Mouse (Mus musculus) spleen, postnatal 14 days (tissue): Measurements from ENCODE around the gene Arl13b.

Experiments
- DNase-seq, 2 experiments: peaks; one replicate each; pipeline ENCODE4 v3.0.0; 2021 to 2022; ENCODE audit warnings: low spot score in 2 of 2

Gene Arl13b

GRCm38 (mm10) chr16:62846498-62847312 lies at the start of gene Arl13b:
Arl13b (minus strand) TSS chr16:62847040.
- DNase-seq: peak; percentile 68 to 80

GRCm38 (mm10) chr16:62895824-62896223 lies 49.0 kb upstream of the Arl13b start:
- DNase-seq: no peak

DNA sequence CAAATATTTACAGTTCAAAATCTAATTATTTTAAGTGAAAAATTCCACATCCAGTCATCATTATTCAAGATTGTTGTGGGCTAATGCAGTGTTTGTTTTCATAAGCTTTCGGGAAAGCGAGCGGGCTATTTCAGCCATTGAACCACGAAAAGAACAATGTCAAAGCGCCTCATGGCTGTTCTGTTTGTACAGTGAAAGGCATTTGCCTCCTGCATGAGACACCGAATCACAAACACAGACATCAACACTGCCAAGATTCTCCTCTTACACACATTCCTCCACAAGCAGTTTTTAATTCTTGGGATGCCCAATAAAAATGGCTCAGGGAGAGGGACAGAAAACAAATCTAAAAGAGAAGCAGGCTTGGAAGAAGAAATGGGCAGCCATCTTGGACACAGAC lies 27.2 kb upstream of the Arl13b start:
- no peak for DNase-seq

DNA sequence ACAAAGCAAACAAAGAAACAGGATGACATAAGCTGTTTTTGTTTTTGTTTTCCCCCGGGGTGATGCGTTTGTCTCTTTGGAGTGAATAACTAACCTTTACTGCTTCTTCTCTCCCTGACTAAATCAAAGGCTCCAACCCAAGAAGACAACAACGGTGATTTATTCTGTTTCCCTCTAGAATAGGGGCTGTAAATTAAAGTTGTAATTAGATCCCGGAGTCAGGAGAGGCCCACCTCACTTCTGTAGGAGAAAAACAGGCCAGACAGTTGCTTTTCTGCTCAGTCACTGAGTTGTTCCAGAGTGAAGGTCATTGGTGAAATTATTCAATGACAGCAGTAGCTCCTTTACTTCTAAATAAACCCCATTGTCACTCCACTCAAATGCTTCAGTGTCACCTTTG lies 26.3 kb upstream of the Arl13b start:
- DNase-seq: no peak

DNA sequence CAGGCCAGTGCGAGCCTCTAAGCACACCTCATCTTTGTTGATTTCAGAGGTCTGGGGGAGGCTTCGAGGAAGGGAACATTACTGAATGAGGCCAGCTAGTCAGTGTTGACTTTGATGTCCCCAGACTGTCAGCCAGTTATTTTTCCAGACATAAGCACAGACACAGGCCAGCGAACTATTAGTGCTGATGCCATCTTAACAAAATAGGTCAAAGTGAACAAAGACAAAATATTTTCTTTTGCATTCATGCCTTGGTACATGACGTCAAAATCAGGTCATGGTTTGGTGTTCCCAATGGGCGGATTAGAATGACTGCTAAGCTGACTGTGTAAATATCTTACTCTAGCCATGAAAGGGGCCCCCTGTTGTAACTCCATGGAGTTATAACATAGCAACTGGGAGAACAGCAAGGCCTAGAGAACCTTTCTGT lies 25.9 kb upstream of the Arl13b start:
- no peak for DNase-seq

GRCm38 (mm10) chr16:62861455-62861854 lies 14.6 kb upstream of the Arl13b start:
- DNase-seq: no peak

DNA sequence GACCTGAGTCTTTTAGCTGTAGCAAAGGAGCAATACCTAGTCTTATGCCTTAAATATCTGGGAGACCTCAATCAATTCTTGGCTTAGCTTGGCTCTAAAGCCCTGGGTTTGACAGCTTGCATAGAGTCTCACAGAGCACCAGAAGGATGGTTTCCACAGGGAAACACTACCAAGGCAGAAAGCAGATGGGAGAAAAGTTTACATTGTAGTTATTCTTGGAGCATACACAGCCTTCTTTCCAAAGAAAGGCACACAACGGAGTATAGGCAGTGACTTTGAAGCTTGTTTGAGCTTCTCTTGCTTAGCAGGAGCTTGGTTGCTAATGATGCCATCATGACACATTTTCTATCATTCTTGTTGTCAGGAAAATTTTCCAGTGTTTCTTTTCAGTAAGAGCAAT lies 13.3 kb upstream of the Arl13b start:
- no peak for DNase-seq

- DNase-seq: no peak
These were observed 11.2 kb upstream of the Arl13b start for GRCm38 (mm10) chr16:62858018-62858417.

DNA sequence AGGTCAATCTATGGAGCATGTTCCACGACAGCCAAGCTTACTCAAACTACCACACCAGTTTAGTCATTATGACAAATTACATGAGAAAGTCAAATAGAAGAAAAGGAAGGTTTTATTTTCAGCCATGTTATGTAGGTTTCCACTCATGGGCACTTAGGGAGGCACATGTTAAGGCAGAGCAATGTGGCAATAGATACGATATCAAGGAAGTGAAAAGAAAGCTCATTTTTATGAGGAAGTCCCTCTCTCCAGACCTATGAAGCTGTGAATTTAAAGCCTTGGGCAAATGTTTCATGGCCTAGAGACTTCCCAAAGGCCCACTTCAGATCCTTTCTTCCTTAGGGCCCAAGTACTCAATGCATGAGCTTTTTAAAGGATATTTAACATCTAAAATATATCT lies 10.7 kb upstream of the Arl13b start:
- DNase-seq: no peak

- DNase-seq: no peak
These were observed 9.4 kb upstream of the Arl13b start for GRCm38 (mm10) chr16:62856273-62856672.

DNA sequence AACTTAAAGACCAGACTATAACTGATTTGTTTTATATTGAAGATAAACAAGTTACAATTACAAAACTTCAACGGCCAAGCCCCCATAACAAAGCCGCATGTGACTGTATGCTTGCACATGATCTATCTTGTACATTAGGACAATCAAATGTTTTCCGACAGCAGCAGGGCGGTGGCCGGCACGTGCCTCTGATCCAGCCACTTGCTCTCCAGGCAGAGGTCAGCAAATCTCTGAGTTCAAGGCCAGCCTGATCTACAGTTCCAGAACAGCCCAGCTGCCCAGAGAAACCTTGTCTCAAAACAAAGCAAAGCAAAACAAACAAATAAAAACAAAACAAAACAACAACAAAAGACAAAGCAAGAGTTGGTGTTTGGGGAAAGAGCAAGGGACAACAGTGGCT lies 8.5 kb upstream of the Arl13b start:
- no peak for DNase-seq

DNA sequence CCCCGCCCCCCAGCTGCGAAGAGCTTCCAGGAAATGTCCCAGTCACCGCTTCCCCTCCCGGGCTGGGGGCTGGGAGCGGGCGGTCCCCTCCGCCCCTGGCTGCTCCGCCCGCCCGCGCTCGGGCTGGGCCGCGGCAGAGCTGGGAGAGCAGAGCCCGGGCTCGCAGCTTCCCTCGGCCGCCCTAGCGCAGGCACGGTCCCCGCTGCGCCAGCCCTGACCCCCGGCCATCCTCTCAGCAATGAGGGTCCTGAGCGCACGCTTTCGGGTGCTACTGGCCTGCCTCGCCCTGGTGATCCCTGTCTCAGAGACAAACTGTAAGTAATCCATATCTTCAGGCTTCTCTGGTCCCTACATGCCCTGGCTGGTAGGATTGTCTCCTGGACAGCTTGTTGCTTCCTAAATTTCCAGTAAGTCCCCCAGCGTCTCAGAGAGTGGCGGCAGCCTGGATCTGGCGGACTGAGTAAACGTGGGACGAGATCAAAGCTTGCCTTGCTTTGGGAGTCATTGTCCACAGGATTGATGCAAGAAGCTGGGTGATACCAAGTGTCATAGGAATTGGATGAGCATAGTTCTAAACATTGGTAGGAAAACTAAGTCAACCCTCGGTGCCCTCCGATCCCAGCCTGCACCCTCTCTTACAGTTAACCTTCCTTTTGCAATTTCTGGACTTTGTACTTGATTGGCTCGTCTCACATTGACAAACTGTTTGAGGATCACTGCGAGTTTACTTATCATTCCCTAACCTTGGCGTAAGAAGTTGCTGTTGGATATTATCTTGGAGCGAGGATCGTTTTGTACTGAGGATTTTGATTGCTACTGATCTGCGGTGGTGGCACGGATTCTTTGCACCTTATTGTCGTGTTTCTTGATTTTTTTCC lies 7.6 kb upstream of the Arl13b start, which contains the start of gene Pros1:
Pros1 (plus strand) TSS at position 117 of the 878 bp plus-strand sequence.
- DNase-seq: peak; percentile 3 to 7

GRCm38 (mm10) chr16:62853611-62854126 lies 6.8 kb upstream of the Arl13b start:
- DNase-seq: no peak

DNA sequence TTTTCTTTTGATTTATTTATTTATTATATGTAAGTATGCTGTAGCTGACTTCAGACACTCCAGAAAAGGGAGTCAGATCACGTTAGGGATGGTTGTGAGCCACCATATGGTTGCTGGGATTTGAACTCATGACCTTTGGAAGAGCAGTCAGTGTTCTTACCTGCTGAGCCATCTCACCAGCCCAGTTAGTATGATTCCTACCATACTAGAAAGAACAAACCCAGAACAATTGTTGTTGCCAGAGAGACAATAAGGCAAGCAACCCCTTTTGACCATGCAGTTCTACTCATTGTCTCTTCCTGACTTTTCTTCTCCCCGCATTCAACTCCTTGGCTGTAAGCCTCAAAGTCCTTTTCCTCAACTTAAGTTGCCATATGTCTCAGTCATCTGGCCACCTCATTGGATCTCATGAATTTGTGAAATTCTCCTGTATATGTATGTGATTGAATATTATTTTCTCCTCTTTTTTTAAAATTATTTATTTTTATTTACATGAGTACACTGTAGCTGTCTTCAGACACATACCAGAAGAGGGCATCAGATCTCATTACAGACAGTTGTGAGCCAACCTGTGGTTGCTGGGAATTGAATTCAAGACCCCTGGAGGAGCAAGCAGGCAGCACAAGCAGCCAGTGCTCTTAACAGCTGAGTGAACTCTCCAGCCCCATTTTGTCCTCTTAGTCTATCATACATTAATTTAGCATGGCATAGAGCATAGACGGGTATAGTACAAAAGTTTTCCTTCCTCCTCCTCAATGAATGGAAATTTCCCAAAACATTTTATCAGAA lies 5.8 kb upstream of the Arl13b start:
- DNase-seq: no peak

DNA sequence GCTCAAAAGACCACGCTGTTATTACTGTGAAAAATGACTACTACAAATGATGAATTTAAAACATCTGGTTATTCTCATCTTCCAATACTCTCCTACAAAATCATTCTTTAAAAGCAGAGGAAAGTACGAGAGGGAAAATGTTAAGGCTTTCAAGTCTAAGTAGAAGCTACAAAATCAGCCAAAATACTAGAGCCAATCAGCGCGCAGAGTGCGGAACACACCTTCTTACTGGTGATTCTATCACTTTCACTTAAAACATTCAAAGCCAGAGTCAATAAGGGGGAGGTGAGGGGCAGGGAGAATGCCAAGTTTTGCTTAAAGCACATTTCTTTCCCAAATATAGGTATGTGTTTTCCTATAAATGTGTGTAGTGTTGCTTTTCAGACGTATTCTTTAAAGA lies 1.5 kb downstream of the Arl13b start:
- DNase-seq: no peak

DNA sequence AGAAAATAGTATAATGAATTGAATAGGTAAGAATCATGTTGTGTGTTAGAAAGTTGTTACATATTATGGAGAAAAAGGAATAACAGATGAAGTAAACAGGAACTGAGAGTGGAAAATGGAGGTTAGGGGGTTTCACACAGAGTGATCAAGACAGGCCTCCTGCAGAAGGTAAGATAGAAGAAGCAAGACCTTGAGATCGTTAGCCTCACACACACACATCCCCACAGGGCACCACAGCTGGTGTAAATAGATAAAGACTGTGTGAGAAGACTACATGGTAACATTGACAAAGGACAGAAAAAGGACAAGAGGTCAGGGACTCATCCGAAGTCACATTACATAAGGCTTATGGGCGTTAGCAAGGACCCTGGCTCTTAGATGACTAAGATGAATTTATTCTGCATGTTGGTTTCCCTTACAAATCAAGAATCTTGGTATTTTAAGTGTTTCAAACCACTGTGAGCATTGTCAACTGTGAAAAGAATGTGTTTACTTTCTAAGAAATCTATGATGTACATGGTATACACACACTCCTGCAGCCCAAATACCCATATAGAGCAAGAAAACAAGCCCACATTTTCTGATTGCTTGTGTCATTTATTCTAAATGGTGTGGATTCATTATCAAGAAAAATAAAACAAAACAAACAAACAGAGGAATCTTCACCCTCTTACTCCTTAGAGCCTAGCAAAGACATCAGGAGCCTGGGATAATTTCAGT lies 12.7 kb downstream of the Arl13b start:
- no peak for DNase-seq

- peak in 1 of 2 experiments; percentile 33 for DNase-seq
These were observed 14.4 kb downstream of the Arl13b start for GRCm38 (mm10) chr16:62832481-62832880.

- no peak for DNase-seq
These were observed 14.8 kb downstream of the Arl13b start for GRCm38 (mm10) chr16:62832027-62832426.

- no peak for DNase-seq
These were observed 20.5 kb downstream of the Arl13b start for GRCm38 (mm10) chr16:62826156-62827001.

DNA sequence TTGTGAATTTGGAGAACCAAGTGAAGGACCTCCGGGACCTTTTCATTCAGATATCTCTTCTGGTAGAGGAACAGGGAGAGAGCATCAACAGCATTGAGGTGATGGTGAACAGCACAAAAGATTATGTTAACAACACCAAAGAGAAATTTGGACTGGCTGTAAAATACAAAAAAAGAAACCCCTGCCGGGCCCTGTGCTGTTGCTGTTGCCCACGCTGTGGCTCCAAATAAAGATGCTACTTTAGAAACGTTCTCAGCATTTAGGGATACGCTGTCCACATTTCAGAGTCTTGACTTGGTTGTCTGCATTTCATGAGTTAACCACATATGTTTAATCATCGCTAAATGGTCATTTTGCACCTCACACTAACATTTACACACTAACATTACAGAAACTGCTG lies 24.4 kb downstream of the Arl13b start:
- no peak for DNase-seq
